Mouse (Mus musculus) frontal cortex, adult (tissue): ENCODE data around the gene Ifnlr1.

Experiments
- ATAC-seq: cut with Nextera tagmentation; 2 replicates; pipeline ENCODE4 v1.9.2; 2017; ENCODE audit warnings: mild to moderate bottlenecking, moderate library complexity, mixed read lengths; ENCODE audit not compliant: low TSS enrichment

Gene Ifnlr1

DNA sequence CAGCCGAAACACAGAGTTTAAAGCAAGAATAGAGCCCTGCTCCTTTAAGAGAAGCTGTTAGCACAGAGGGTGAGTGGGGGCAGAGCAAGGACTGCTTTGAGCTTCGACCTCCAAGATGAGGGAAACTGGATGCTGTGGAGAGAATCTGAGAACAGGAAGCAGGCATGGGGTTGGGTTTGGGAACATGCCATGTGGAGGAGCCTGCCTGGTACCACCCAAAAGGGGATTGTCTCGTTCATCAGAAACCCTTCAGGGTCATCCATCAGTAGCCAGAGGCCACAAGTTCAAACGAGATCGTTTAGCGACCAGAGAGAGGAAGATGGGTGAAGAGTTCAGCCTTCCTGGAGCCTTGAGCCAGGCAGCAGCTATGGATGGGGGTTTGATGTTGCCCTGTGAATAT lies 57.4 kb downstream of the Ifnlr1 start:
- no peak for ATAC-seq

DNA sequence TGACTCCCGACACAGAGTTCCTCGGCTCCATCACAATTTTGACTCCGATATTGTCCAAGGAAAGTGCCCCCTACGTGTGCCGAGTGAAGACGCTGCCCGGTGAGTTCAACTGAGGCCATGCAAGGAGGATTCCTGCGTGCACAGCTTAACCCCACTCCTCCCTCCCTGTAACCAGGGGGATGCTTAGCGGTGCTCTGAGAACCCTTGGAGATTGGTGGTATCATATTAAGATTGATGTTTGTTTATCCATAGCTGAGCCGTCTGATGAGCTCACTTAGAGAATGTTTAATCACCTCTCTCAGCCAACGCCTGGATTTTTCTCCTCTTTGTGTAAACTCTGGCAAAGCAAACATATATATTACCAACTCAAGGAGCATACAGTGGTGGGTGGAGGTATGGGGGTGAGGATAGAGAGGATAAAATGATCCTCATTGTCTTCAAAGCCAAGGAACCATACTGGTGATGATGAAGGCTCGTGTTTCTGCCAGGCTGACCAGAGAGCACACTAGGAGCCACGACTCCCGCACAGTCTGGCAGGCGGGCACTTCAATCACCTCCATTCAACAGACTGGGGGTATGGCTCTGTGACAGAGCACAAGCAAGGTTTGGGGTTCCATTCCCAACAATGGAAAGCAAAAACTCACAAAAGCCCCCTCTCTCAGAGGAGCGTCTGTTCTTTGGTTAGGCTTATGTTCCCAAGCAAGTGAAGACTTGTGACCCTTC lies 58.8 kb downstream of the Ifnlr1 start:
- no peak for ATAC-seq

DNA sequence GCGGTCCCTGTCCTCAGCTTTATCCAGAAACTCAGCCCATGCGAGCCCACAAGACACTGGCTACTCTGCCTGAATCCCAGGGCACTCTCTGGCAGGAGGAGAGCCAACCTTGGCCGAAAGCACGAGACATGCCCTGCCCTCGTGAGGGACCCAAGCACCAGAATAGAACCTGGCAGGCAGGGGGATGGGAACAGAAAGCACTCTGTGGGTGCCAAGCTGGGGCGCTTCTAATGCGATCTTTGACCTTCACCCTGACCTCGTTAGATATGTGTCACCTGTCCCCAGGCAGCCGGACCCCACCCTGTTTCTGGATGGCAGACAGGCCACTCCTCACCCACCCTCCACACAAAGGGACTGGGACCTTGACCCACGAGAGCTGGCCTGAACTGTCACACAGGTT lies 59.5 kb downstream of the Ifnlr1 start:
- no peak for ATAC-seq

DNA sequence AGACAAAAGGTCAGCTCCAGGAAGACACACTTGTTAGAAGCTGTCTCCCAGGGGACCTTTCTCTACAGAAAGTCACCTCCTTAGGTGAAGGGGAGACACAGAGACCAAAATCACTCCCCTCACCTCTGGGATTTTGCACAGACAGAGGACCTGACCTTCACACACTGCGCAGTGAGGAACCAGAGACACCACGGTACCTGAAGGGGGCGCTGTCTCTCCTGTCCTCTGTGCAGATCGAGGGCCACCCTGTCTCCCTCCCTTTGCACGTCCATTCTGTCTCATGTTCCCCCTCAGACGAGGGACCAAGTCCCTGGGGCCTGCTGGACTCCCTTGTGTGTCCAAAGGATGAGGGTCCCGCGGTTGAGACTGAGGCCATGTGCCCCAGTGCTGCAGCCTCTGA lies 64.8 kb downstream of the Ifnlr1 start:
- no peak for ATAC-seq

DNA sequence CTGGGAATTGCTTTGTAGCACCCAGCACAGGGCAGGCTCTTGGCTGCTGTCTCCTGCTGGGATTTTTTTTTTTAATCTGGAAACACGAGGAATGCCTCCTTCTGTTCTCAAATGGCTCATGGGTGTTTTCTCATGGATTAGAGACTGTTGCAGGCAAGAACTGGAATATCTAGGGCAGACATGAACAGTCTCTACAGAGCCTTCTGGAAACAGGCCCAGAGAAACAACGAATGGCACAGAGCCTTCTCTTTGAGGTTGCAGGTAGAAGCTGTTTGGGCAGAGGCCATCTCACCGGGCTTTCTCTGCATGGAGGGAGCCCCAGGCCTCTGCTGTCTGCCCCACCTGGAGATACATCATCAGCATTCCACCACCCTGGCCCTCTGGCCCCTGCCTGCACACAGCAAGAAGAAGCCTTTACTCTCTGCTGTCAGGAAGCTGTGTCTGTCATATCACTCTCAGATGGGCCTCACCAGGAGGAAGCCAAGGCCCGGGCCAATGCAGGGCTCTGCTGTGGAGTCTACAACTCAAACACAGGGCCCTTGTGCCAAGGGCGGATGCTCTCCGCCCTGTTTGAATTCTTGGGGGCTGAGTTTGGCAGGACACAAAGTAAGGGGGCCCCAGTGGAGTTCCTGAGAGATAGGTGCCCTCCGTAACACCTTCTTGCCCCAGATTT lies 66.2 kb downstream of the Ifnlr1 start:
- ATAC-seq = no peak

DNA sequence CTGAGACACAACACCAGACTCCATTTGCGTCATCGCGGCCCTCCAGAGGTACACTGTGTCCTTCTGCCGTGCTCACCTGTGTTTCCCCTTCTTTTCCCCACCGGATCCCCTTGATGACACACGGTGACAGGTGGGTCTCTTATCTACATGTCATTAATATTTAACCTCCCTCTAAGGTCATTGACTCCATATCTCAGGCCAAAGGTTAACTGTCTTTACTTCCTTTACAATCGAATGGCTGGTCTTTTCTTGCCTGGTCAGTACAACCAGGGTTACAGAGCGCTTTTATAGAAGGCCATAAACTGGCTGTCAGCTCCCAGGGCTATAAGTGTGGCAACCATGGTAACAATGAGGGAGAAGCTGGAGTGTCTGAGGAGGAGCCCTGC lies 66.7 kb downstream of the Ifnlr1 start:
- no peak for ATAC-seq
